Mouse (Mus musculus) lung, postnatal 0 days (tissue): Measurements from ENCODE around the gene Slc22a23.

Experiments
- CTCF ChIP-seq: IDR thresholded peaks from 2 replicates; pipeline ENCODE4 v1.5.1; 2016; ENCODE audit warnings: antibody characterized with exemption, mild to moderate bottlenecking
- EP300 ChIP-seq: IDR thresholded peaks from 2 replicates; pipeline ENCODE4 v1.6.1; 2016; ENCODE audit warnings: antibody characterized with exemption, mild to moderate bottlenecking, control low read depth

DNA sequence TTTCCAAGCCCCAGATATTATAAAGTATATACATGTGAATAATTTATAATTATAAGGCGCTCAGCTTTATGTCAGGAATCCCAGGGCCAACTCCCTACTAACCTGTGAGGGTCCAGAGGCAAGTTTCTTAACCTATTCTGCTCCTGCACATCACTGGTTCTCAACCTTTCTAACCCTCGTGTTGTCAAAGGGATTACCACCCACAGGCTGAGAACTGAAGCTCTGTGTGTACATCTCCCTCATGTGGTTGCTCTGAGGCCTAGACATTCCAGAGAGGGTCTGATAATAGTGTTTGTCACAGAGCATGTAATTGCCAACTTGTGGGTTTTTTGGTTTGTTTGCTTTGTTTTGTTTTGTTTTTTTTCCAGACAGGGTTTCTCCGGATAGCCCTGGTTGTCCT, 198.1 kb downstream of the Slc22a23 start:
- TF ChIP-seq CTCF (peak; percentile 39), EP300 (no peak)
